Mouse (Mus musculus) cerebellum, adult (tissue): ENCODE data around the gene Epn3.

Experiments used
- ATAC-seq: cut with Nextera tagmentation; 2 replicates; pipeline ENCODE4 v1.9.2; 2017; ENCODE audit warnings: mild to moderate bottlenecking, moderate library complexity, mixed read lengths; ENCODE audit not compliant: insufficient number of reproducible peaks, low FRiP score, low TSS enrichment

The Epn3 gene

GRCm38 (mm10) chr11:94499661-94500152 is at the start of gene Epn3:
Gene Epn3 (minus strand): TSS chr11:94499974.
- ATAC-seq, result 0 out of 2 replicates have a peak, but pooled peaks have one; percentile 29

- ATAC-seq, result peak; percentile 92
Observed at GRCm38 (mm10) chr11:94548888-94549690, 49.3 kb upstream of the Epn3 start, which contains the start of gene Rsad1. Gene Rsad1 (minus strand): TSS chr11:94549255.

- ATAC-seq, result peak; percentile 10; the same call in 1 of the 2 replicates
Observed at GRCm38 (mm10) chr11:94548041-94548784, 48.4 kb upstream of the Epn3 start.

GRCm38 (mm10) chr11:94547271-94547670 is 47.5 kb upstream of the Epn3 start:
- ATAC-seq, result no peak

- ATAC-seq, result no peak
Observed at GRCm38 (mm10) chr11:94546381-94546780, 46.6 kb upstream of the Epn3 start.

GRCm38 (mm10) chr11:94544422-94544821 is 44.6 kb upstream of the Epn3 start:
- no peak for ATAC-seq

GRCm38 (mm10) chr11:94543932-94544331 is 44.2 kb upstream of the Epn3 start:
- ATAC-seq, result peak; percentile 46; the same call in 1 of the 2 replicates

GRCm38 (mm10) chr11:94543344-94543743 is 43.6 kb upstream of the Epn3 start:
- no peak for ATAC-seq

GRCm38 (mm10) chr11:94542400-94542799 is 42.6 kb upstream of the Epn3 start:
- ATAC-seq, result no peak

GRCm38 (mm10) chr11:94539761-94540160 is 40.0 kb upstream of the Epn3 start:
- ATAC-seq, result no peak

GRCm38 (mm10) chr11:94538733-94539292 is 39.0 kb upstream of the Epn3 start:
- ATAC-seq, result no peak

- ATAC-seq, result no peak
Observed at GRCm38 (mm10) chr11:94533171-94533570, 33.4 kb upstream of the Epn3 start.

GRCm38 (mm10) chr11:94528879-94529278 is 29.1 kb upstream of the Epn3 start:
- no peak for ATAC-seq

- no peak for ATAC-seq
Observed at GRCm38 (mm10) chr11:94526171-94526879, 26.6 kb upstream of the Epn3 start.

GRCm38 (mm10) chr11:94521219-94521843 is 21.6 kb upstream of the Epn3 start, which contains the start of gene Mycbpap:
Gene Mycbpap (minus strand): TSS chr11:94521742.
- ATAC-seq, result peak; percentile 74

- no peak for ATAC-seq
Observed at GRCm38 (mm10) chr11:94513452-94513851, 13.7 kb upstream of the Epn3 start.

GRCm38 (mm10) chr11:94508976-94509375 is 9.2 kb upstream of the Epn3 start:
- no peak for ATAC-seq

- no peak for ATAC-seq
Observed at GRCm38 (mm10) chr11:94501482-94501881, 1.7 kb upstream of the Epn3 start.

GRCm38 (mm10) chr11:94500362-94500761 is 588 bp upstream of the Epn3 start:
- no peak for ATAC-seq

- ATAC-seq, result peak; percentile 85
Observed at GRCm38 (mm10) chr11:94499035-94499434, 739 bp downstream of the Epn3 start.
